Mouse (Mus musculus): ENCODE measurements around the gene Nkiras2. TPM values are rescaled to one million over a fixed set of nuclear protein-coding genes. Genes with fewer than 3 reads are reported as not detected.
"Not testable (repeated sequence)": the region's sequence is repeated elsewhere in the genome, so short reads cannot be mapped to it uniquely, and the experiment has no call there.

Gene Nkiras2
- polyA plus RNA-seq, 1 experiment: 27.6 TPM

DNA sequence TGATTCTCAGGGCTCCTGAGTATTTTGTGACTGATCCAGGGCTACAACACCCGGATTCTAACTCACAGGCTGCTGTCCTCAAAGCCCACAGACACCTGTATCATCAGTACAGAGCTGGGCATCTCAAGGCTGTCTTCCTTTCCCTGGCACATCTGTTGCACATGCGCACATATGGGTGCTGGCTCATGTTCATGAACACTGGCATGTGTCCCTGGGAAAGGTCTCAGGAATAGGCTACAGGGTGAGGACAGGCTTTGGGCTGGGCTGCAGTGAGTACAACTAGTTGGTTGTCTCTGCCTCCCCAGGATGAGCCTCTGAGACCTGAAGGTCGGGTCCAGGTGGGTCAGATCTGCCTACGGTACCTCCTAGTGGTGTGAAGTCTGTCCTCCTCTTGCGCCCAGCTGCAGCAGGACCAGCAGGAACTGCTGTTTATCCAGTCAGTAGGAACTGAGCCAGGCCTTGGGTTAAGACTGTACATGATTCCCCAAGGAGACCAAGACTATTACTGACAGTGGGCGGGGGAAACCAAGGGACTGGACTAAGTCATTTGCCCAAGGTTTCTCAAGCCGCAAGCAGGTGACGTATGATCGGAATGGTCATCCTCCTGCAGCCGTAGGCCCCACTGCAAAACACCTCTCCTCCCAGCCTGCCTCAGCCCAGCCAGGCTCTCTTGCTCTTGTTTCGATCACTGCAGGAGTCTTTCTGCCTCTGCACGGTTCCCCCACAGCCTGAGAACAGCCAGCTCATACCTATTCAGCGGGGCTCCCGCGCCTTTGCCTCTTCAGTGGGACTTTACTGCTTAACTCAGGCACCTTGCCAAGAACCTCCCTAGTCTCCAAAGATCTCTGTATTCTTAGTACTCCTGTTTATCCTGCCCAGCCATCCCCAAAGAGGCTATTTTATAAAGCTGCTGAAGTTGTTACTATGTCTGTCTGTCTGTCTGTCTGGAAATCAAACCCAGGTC lies 24.9 kb downstream of the Nkiras2 start:
- WGBS: 50% methylated on average over 15 of the region's 15 CpGs
- DNase-seq: no peak

DNA sequence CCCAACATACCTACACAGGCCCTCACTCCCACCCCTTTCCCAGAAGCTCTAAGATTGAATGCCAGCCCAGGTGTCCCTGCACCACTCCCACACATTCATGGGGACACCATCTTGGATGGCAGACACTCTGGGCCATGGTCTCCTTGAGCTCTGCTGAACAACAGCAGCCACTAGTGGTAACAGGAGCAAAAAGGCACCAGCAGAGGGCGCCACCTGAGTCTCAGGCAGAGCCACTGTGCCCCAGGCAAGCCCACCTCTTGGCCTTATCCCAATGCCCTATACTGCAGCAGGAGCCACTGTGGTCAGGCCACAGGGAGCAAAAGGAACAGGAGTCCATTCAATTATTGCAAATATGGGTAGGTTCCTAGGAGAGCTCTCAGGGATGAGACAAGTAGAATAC lies 27.2 kb downstream of the Nkiras2 start:
- DNase-seq: no peak
- Histone ChIP-seq H3K4me1 (ENCODE audit: control insufficient read depth, insufficient read depth, low read length) (no peaks in the 10 kb centered on the region), H3K4me3 (replicated peaks; ENCODE audit: insufficient read depth, low read depth, low read length) (no peak overlapping the region), H3K27me3 (ENCODE audit: control insufficient read depth, insufficient read depth, low read length) (no peaks in the 10 kb centered on the region), H3K27ac (ENCODE audit: insufficient read depth, low read length) (no peak overlapping the region)
- WGBS: 20% methylated on average over 1 of the region's 1 CpGs
- TF ChIP-seq CTCF (IDR thresholded peaks at IDR 0.05; ENCODE audit: borderline replicate concordance, insufficient read depth, low read depth, low read length) (peak; percentile 33; the same call in 1 of the 2 replicates), POLR2A (IDR thresholded peaks at IDR 0.05; ENCODE audit: borderline replicate concordance, insufficient read depth, low read length) (no peak)

More for the DNA sequence above, 24.9 kb downstream of the Nkiras2 start:
- H3K27me3 ChIP-seq (ENCODE audit: control insufficient read depth, insufficient read depth, low read length): no peaks in the 10 kb centered on the region
- H3K4me1 ChIP-seq (ENCODE audit: control insufficient read depth, insufficient read depth, low read length): peaks cover 9% of the 10 kb centered on the region; the same call in 1 of the 2 replicates
- no peak overlapping the region for H3K4me3 ChIP-seq (replicated peaks; ENCODE audit: insufficient read depth, low read depth, low read length)
- no peak for TF ChIP-seq POLR2A (IDR thresholded peaks at IDR 0.05; ENCODE audit: borderline replicate concordance, insufficient read depth, low read length)
- TF ChIP-seq CTCF (IDR thresholded peaks at IDR 0.05; ENCODE audit: borderline replicate concordance, insufficient read depth, low read depth, low read length): no peak
- H3K27ac ChIP-seq (ENCODE audit: insufficient read depth, low read length): no peak overlapping the region

DNA sequence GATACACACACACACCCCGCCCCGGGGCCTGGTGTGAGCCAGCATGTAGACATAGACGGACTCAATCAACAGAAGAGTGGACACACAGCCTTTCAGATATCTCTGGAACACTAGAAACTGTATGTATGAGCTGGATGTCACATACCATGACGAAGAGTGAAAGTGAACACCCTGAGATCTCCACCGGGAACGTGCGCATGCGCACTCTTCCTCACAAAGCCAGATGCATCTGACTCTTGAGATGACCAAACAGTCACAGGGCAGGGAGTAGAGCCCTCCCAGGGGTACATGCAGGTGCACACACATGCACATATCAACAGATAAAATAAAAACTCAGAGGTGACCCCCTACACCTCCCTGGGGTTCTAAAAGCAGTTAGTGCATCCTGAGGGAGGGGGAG lies 29.4 kb downstream of the Nkiras2 start:
- WGBS: 88% methylated on average over 8 of the region's 8 CpGs
- no peaks in the 10 kb centered on the region for H3K27me3 ChIP-seq (ENCODE audit: control insufficient read depth, insufficient read depth, low read length)
- no peaks in the 10 kb centered on the region for H3K4me1 ChIP-seq (ENCODE audit: control insufficient read depth, insufficient read depth, low read length)
- DNase-seq: no peak
- H3K4me3 ChIP-seq (replicated peaks; ENCODE audit: insufficient read depth, low read depth, low read length): no peak overlapping the region
- TF ChIP-seq CTCF (IDR thresholded peaks at IDR 0.05; ENCODE audit: borderline replicate concordance, insufficient read depth, low read depth, low read length): no peak
- no peak for TF ChIP-seq POLR2A (IDR thresholded peaks at IDR 0.05; ENCODE audit: borderline replicate concordance, insufficient read depth, low read length)
- no peak overlapping the region for H3K27ac ChIP-seq (ENCODE audit: insufficient read depth, low read length)

DNA sequence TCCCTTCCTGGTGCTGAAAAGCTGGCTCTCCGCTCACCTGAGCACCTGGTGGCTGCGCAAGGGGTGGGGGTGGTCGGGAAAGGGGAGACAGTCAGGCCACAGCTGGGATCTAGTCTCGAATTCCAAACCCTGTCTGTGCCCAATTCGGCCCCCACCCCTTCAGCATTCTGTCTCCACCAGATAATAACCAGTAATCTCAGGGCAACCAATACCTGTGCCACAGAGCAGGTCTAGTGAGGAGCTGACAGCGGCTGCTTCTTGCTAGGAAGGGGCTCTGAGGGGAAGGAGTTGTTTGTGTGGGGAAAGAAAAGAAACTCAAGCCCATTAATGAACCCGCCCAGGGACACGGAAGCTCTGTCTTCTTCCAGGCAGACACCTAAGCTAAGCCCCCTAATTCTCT lies 32.2 kb downstream of the Nkiras2 start:
- DNase-seq: no peak
- no peaks in the 10 kb centered on the region for H3K27me3 ChIP-seq (ENCODE audit: control insufficient read depth, insufficient read depth, low read length)
- WGBS: 48% methylated on average over 8 of the region's 8 CpGs
- no peak overlapping the region for H3K27ac ChIP-seq (ENCODE audit: insufficient read depth, low read length)
- H3K4me3 ChIP-seq (replicated peaks; ENCODE audit: insufficient read depth, low read depth, low read length): no peak overlapping the region
- H3K4me1 ChIP-seq (ENCODE audit: control insufficient read depth, insufficient read depth, low read length): no peaks in the 10 kb centered on the region
- TF ChIP-seq POLR2A (IDR thresholded peaks at IDR 0.05; ENCODE audit: borderline replicate concordance, insufficient read depth, low read length) (no peak), CTCF (IDR thresholded peaks at IDR 0.05; ENCODE audit: borderline replicate concordance, insufficient read depth, low read depth, low read length) (no peak)

DNA sequence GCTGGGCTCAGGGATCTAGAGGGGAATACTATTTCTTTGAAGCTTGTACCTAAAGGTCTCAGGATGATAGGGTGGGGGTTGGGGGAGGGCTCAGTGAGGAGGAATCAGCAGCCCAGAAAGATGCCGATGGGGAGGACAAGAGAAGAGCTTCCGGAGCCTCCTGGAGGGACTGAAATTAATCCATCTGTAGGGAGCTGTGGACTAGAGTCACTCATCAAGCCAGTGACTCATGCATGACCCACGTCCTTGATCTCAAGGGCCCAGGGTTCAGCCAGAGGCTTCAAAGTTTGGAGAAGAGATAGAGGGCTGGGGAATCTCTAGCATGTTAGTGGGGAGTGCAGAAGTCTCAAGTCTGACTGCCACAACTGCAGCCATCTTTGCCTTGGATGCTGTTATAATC lies 32.7 kb downstream of the Nkiras2 start:
- DNase-seq: no peak
- no peak for TF ChIP-seq CTCF (IDR thresholded peaks at IDR 0.05; ENCODE audit: borderline replicate concordance, insufficient read depth, low read depth, low read length)
- TF ChIP-seq POLR2A (IDR thresholded peaks at IDR 0.05; ENCODE audit: borderline replicate concordance, insufficient read depth, low read length): no peak
- no peaks in the 10 kb centered on the region for H3K4me1 ChIP-seq (ENCODE audit: control insufficient read depth, insufficient read depth, low read length)
- WGBS: 31% methylated on average over 3 of the region's 3 CpGs
- H3K27ac ChIP-seq (ENCODE audit: insufficient read depth, low read length): no peak overlapping the region
- H3K27me3 ChIP-seq (ENCODE audit: control insufficient read depth, insufficient read depth, low read length): no peaks in the 10 kb centered on the region
- H3K4me3 ChIP-seq (replicated peaks; ENCODE audit: insufficient read depth, low read depth, low read length): no peak overlapping the region

DNA sequence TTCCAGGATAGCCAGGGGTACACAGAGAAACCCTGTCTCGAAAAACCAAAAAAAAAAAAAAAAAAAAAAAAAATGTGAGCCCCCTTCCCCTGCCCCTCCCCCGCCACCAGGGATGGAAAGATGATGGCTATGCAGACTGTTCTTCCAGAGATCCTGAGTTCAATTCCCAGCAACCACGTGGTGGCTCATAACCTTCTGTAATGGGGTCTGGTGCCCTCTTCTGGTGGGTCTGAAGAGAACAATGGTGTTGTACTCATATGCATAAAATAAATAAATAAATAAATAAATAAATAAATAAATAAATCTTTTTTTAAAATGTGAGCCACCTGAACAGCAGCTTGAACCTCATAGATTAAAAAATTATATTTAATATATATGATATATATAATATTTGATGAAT lies 36.5 kb downstream of the Nkiras2 start:
- not testable (repeated sequence) for H3K4me3 ChIP-seq (replicated peaks; ENCODE audit: insufficient read depth, low read depth, low read length); H3K27ac ChIP-seq (ENCODE audit: insufficient read depth, low read length); H3K4me1 ChIP-seq (ENCODE audit: control insufficient read depth, insufficient read depth, low read length); H3K27me3 ChIP-seq (ENCODE audit: control insufficient read depth, insufficient read depth, low read length); DNase-seq
- TF ChIP-seq CTCF (IDR thresholded peaks at IDR 0.05; ENCODE audit: borderline replicate concordance, insufficient read depth, low read depth, low read length): peak; percentile 9; the same call in 1 of the 2 replicates
- 46% methylated on average over 3 of the region's 3 CpGs for WGBS

DNA sequence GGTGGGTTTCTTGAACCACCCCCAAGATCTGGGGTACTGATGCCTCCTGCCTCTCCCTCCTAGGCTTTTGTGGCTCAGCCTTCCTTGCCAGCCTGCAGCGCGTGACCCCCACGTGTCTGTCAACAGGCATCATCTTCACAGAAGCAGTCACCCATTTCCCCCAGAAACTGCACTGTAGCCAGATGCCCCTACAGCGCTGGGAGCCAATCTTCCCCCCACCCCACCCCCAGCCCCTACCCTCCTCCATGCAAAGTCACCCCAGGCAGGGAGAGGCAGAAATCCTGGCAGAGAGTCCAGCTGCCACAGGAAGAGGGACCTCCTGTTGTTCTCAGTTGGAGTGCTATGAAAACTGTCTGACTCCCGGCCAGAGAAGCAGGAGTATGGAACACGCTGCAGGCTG lies 37.4 kb downstream of the Nkiras2 start:
- peak; percentile 21 to 26 for DNase-seq
- Histone ChIP-seq H3K4me1 (ENCODE audit: control insufficient read depth, insufficient read depth, low read length) (no peaks in the 10 kb centered on the region), H3K27me3 (ENCODE audit: control insufficient read depth, insufficient read depth, low read length) (no peaks in the 10 kb centered on the region), H3K27ac (ENCODE audit: insufficient read depth, low read length) (no peak overlapping the region), H3K4me3 (replicated peaks; ENCODE audit: insufficient read depth, low read depth, low read length) (no peak overlapping the region)
- no peak for TF ChIP-seq CTCF (IDR thresholded peaks at IDR 0.05; ENCODE audit: borderline replicate concordance, insufficient read depth, low read depth, low read length)
- no peak for TF ChIP-seq POLR2A (IDR thresholded peaks at IDR 0.05; ENCODE audit: borderline replicate concordance, insufficient read depth, low read length)
- WGBS: 1% methylated on average over 6 of the region's 6 CpGs

DNA sequence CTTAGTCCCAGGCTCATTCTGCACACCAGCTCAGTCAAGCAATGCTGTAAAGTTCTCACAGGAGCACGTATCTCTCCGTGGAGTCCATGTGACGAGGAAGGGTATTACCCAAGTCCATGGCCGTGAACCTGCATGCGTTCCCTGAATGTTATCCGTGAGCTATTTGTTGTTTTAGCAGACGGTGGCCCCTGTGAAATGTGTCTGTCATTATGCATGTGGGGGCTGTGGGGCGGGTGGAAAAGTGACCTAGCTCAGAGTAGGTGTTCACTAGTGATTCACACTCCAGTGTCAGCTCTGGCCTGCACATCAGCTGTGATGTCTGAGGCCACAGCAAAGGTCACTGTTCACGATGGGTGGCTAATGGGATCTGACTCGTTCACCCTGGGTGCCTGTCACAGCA lies 40.8 kb downstream of the Nkiras2 start:
- H3K27ac ChIP-seq (ENCODE audit: insufficient read depth, low read length): no peak overlapping the region

More for the DNA sequence above, 40.8 kb downstream of the Nkiras2 start:
- Histone ChIP-seq H3K4me1 (ENCODE audit: control insufficient read depth, insufficient read depth, low read length) (no peaks in the 10 kb centered on the region), H3K4me3 (replicated peaks; ENCODE audit: insufficient read depth, low read depth, low read length) (no peak overlapping the region), H3K27me3 (ENCODE audit: control insufficient read depth, insufficient read depth, low read length) (no peaks in the 10 kb centered on the region)
- DNase-seq: no peak
- WGBS: 67% methylated on average over 10 of the region's 10 CpGs
- no peak for TF ChIP-seq CTCF (IDR thresholded peaks at IDR 0.05; ENCODE audit: borderline replicate concordance, insufficient read depth, low read depth, low read length)
- TF ChIP-seq POLR2A (IDR thresholded peaks at IDR 0.05; ENCODE audit: borderline replicate concordance, insufficient read depth, low read length): no peak

All from cerebellum, adult 2 months (tissue).